Mouse (Mus musculus): ENCODE measurements around the gene Kcnip3. TPM values are rescaled to one million over a fixed set of nuclear protein-coding genes. Genes with fewer than 3 reads are reported as not detected.

Kcnip3 gene
- 1.8 TPM in 2 replicates for polyA plus RNA-seq (2016; fragmentation: Nextera tagmentation; extraction: Ambion mirVana)

DNA sequence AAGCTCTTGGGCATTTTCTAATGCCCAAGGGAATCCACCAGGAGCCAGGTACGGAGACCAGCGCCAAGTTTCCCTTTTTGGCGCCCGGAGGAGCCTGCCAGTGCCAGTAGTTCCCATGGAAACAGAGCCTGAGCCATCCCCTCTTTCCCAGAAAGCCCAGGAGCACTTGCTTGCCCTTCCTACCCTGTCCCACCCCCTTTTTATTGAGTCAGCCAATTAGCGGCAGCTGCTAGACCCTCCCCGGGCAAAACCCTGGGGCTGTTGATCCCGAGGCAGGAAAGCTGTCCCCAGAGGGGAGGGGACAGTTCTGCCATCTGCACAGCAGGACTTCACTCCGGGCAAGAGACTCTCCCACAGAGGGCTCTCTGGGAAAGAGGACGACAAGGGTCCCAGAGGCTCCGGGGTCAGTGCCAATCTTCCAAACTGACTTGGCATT lies at the start of gene Kcnip3:
Gene Kcnip3 (minus strand): TSS at position 89 of the 436 bp plus-strand sequence.
- Histone ChIP-seq H3K27me3 (replicated peaks; ENCODE audit: low read depth, poor library complexity, severe bottlenecking) (peaks cover 19% of the 10 kb centered on the region; the same call in 1 of the 2 replicates), H3K27ac (replicated peaks) (peak within 1 kb of the TSS; percentile 63), H3K36me3 (replicated peaks) (no peaks in the 10 kb centered on the region), H3K9me3 (no peaks in the 10 kb centered on the region), H3K4me3 (peak within 1 kb of the TSS; percentile 55), H3K4me1 (peaks cover 62% of the 10 kb centered on the region)
- 2% methylated on average over 10 of the region's 10 CpGs for WGBS
- peak; percentile 48 for DNase-seq (ENCODE audit: low spot score)

DNA sequence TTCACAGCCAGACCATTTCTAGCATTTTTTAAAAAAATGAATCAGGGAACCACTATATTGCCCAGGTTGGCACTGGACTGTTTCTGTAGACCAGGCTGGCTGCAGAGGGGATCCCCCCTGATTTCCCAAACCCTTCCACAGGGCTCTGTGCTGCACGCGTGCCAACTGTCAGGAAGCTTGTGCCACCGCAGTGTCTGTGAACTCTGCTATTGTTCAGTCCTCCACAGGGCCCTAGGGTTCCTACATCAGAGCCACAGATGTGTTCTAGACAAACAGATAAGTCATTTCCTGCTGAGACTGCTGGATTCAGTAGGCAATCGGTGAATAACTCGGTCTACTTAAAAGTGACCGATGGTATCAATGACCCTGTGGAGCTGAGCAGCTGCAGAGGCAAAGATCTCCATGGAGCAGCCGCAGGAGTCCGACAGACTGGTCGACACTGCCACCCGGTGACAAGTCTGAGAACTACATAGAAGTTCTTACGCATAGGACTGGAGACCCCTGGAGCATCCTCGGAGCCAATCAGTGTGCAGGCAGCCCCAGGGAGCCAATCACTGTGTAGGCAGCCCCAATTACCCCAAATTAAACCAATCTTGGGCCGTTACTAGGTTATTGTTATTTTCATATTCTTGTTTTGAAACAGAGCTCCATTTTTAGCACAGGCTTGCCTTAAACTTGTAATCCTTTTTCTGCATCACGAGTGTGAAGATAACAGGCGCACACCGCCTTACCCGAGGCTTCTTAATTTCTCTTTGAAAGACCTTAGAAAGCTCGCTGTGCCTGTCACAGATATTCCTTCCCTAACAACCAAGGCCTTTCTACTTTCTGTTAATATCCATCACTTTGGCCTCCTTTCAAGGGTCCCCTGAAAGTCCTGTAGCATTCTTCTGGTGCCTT lies 37.4 kb upstream of the Kcnip3 start:
- H3K4me1 ChIP-seq = peaks cover 9% of the 10 kb centered on the region; the same call in 1 of the 2 replicates
- WGBS = 19% methylated on average over 18 of the region's 18 CpGs
- H3K27me3 ChIP-seq (replicated peaks; ENCODE audit: low read depth, poor library complexity, severe bottlenecking) = peaks cover 19% of the 10 kb centered on the region; the same call in 1 of the 2 replicates
- H3K36me3 ChIP-seq (replicated peaks) = no peaks in the 10 kb centered on the region
- peak overlapping the region; percentile 45 for H3K4me3 ChIP-seq
- H3K27ac ChIP-seq (replicated peaks) = peak overlapping the region; percentile 73
- no peaks in the 10 kb centered on the region for H3K9me3 ChIP-seq
- peak; percentile 91 for DNase-seq (ENCODE audit: low spot score)

DNA sequence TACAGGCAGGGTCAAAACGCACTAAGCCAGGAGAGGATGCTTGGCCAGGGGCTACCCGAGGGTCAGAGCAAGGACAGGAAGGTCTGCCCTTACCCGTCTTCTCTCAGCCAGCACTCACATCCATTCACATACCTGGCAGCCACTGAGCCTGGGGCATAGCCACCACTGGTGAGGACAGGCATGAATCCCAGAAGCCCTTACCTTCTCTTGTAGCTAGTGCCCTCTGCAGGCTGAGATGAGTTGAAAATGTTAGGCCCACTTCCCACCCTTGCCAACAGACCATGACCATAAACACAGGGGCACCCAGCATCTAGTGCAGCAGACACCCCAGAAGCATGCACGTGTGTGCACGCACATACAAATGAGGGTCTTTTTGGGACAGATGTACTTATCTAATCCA lies 29.2 kb upstream of the Kcnip3 start:
- no peak for DNase-seq (ENCODE audit: low spot score)
- Histone ChIP-seq H3K9me3 (no peaks in the 10 kb centered on the region), H3K4me1 (peaks cover 12% of the 10 kb centered on the region), H3K27ac (replicated peaks) (no peak overlapping the region), H3K27me3 (replicated peaks; ENCODE audit: low read depth, poor library complexity, severe bottlenecking) (no peaks in the 10 kb centered on the region; the same call in 1 of the 2 replicates), H3K36me3 (replicated peaks) (no peaks in the 10 kb centered on the region), H3K4me3 (no peak overlapping the region)
- 48% methylated on average over 5 of the region's 5 CpGs for WGBS

DNA sequence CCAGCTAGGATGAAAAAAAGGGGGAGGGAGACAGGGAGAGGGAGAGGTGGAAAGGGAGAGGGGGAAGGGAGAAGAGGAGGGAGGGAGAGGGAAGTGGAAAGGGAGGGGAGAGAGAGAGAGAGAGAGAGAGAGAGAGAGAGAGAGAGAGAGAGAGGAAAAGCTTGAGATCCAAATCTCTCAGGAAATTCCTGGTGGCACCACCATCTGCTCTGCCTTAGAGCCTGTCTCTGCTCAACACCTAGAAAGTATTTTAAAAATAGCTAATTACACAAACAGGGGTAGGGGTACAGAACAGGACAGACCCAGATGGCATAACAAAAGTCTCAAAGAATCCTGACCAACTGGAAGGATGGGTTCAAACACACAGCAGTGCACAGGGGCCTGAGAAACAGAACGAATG lies 28.6 kb upstream of the Kcnip3 start:
- Histone ChIP-seq H3K27ac (replicated peaks) (no peak overlapping the region), H3K4me1 (peaks cover 12% of the 10 kb centered on the region), H3K9me3 (no peaks in the 10 kb centered on the region), H3K36me3 (replicated peaks) (no peaks in the 10 kb centered on the region), H3K27me3 (replicated peaks; ENCODE audit: low read depth, poor library complexity, severe bottlenecking) (peaks cover 6% of the 10 kb centered on the region; the same call in 1 of the 2 replicates), H3K4me3 (no peak overlapping the region)
- 78% methylated on average over 1 of the region's 1 CpGs for WGBS
- DNase-seq (ENCODE audit: low spot score) = no peak

DNA sequence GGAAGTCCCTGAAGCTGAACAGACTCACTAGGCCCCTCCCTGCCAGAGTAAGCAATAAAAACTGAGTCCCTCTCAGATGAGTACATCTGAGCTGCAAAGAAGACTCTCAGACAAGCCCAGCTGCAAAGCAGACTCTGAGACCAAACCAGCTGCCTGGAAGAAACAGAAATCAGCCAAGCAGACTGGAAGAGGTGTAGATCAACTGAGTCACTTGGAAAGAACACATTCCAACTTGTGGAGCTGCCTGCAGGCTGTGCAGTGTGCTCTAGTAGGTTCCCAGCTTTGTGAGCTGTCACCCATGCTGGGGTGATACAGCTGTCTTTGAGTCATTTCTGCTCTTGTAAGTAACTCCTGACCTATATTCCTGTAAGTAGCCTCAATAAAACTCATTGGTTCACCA lies 27.8 kb upstream of the Kcnip3 start:
- no peak for DNase-seq (ENCODE audit: low spot score)
- Histone ChIP-seq H3K27ac (replicated peaks) (no peak overlapping the region), H3K36me3 (replicated peaks) (no peaks in the 10 kb centered on the region), H3K27me3 (replicated peaks; ENCODE audit: low read depth, poor library complexity, severe bottlenecking) (peaks cover 11% of the 10 kb centered on the region; the same call in 1 of the 2 replicates), H3K9me3 (no peaks in the 10 kb centered on the region), H3K4me3 (no peak overlapping the region), H3K4me1 (peaks cover 12% of the 10 kb centered on the region)

DNA sequence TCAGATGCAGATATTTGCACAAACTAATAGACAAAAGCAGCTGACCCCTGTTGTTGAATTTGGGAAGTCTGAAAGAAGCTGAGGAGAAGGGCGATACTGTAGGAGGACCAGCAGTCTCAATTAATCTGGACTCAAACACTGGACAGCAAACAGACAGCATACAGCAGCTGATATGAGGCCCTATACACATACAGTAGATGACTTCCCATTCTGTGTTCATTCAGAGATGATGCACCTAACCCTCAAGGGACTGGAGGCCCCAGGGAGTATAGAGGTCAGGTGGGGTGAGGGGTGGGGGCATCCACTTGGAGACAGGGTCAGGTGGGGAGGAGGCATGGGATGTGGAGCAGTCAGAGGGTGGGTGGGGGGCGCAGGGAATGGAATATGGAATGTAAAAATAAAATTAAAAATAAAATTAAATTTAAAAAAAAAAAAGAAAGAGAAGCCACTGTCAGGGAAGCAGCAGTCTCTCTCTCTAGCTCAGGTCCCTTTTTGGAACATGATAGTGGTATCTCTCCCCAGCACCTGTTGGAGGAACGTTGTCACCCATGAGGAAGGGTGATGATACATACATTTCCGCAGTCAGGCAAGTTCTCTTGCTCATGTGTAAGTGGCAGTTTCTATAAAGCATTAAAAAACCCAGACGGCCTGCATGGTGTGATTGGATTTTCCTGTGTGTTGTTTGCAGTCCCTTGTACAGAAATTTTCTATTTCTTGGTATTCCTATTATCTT lies 26.6 kb upstream of the Kcnip3 start:
- Histone ChIP-seq H3K9me3 (no peaks in the 10 kb centered on the region), H3K27ac (replicated peaks) (no peak overlapping the region), H3K36me3 (replicated peaks) (no peaks in the 10 kb centered on the region), H3K4me1 (peaks cover 12% of the 10 kb centered on the region), H3K4me3 (no peak overlapping the region), H3K27me3 (replicated peaks; ENCODE audit: low read depth, poor library complexity, severe bottlenecking) (peaks cover 17% of the 10 kb centered on the region)
- no peak for DNase-seq (ENCODE audit: low spot score)
- 82% methylated on average over 5 of the region's 5 CpGs for whole genome bisulfite sequencing

DNA sequence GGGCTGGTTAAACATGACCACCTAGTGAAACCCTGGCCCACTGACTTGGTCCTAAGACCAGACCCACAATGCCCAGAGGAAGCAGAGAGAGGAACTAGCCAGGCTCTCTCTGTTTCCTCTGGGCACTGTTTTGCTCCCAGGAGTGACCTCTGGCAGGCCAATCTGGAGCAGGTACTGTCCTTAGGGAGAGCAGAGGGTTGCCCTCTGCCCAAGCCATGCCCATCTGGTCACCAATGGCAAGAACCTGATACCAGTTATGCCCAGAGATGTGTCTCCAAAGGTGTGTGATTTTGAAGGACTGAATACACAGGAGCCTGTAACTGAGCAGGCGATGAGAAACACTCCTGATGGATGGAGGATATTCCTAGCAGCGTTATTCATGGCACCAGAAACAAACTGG lies 19.8 kb upstream of the Kcnip3 start:
- WGBS = 87% methylated on average over 2 of the region's 2 CpGs
- Histone ChIP-seq H3K4me1 (peaks cover 15% of the 10 kb centered on the region), H3K36me3 (replicated peaks) (no peaks in the 10 kb centered on the region), H3K4me3 (no peak overlapping the region), H3K27ac (replicated peaks) (no peak overlapping the region), H3K27me3 (replicated peaks; ENCODE audit: low read depth, poor library complexity, severe bottlenecking) (peaks cover 84% of the 10 kb centered on the region), H3K9me3 (no peaks in the 10 kb centered on the region)
- no peak for DNase-seq (ENCODE audit: low spot score)

DNA sequence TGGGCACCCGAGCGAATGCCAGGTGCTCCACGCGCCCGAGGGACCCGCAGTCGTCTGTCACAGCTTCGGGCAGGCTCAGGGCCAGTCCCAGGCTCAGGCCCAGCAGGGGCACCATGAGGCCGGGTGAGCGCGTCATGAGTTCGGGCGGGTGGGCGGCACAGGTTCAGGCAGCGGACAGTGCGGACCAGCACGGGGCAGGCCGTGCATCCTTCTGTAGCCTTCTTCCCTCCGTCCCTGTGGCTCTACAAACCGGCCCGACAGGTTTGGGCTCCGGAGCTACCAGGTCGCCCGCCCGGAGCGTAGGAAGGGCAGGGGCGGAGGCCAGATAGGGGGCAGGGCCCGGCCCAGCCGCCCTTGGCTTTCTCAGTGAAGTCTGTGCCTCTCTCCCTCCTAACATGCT lies 19.3 kb upstream of the Kcnip3 start, which contains the start of gene Prom2:
Gene Prom2 (minus strand): TSS at position 283 of the 400 bp plus-strand sequence.
- no peak within 1 kb of the TSS; the same call in 1 of the 2 replicates for H3K27ac ChIP-seq (replicated peaks)
- peaks cover 84% of the 10 kb centered on the region for H3K27me3 ChIP-seq (replicated peaks; ENCODE audit: low read depth, poor library complexity, severe bottlenecking)
- WGBS = 3% methylated on average over 29 of the region's 29 CpGs
- no peaks in the 10 kb centered on the region for H3K36me3 ChIP-seq (replicated peaks)
- H3K9me3 ChIP-seq = no peaks in the 10 kb centered on the region
- DNase-seq (ENCODE audit: low spot score) = peak; percentile 66
- peak within 1 kb of the TSS; percentile 48 for H3K4me3 ChIP-seq
- peaks cover 15% of the 10 kb centered on the region for H3K4me1 ChIP-seq

DNA sequence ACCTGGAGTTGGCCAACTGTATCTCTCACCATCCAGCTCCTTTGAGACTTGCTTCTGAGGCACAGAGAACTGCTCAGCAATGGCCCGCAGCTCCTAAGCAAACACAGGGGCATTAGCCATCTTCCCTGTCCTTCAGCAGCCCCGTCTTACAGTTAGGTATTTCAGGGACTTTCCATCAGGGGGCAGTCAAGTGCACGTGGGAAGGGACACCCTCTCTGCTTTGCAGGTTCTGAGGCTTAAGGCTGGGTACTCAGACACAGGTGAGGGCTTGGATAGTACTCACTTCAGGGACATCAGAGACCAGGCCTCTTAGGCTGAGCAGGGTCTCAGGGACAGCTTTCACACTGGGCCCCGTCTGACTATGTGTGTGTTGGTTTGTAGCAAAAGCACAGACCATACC lies 17.6 kb upstream of the Kcnip3 start:
- H3K4me1 ChIP-seq = peaks cover 15% of the 10 kb centered on the region
- H3K27ac ChIP-seq (replicated peaks) = no peak overlapping the region
- H3K4me3 ChIP-seq = no peak overlapping the region
- no peaks in the 10 kb centered on the region for H3K9me3 ChIP-seq
- DNase-seq (ENCODE audit: low spot score) = no peak
- no peaks in the 10 kb centered on the region for H3K36me3 ChIP-seq (replicated peaks)
- WGBS = 23% methylated on average over 4 of the region's 4 CpGs
- H3K27me3 ChIP-seq (replicated peaks; ENCODE audit: low read depth, poor library complexity, severe bottlenecking) = peaks cover 74% of the 10 kb centered on the region

DNA sequence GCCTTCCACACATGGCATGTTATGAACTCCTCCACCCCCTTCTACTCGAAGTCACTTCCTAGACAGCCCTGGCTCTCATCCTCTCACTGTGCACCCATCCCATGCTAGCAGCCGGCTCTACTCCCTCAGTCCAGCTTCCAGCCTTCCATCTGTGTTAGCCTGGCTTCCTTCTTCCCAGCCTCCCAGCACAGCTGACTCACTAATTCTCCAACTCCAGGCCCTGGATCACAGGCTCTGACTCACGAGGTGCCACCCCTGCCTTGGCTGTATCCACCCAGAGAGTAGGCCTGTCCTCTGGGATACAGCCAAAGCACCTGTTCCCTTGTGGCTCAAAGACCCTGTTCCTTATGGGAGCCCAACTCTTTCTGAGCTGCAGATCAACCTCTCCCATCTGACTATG lies 15.7 kb upstream of the Kcnip3 start:
- Histone ChIP-seq H3K27me3 (replicated peaks; ENCODE audit: low read depth, poor library complexity, severe bottlenecking) (peaks cover 57% of the 10 kb centered on the region), H3K27ac (replicated peaks) (no peak overlapping the region), H3K36me3 (replicated peaks) (no peaks in the 10 kb centered on the region), H3K9me3 (no peaks in the 10 kb centered on the region), H3K4me3 (no peak overlapping the region), H3K4me1 (peaks cover 15% of the 10 kb centered on the region)
- no peak for DNase-seq (ENCODE audit: low spot score)
- 72% methylated on average over 3 of the region's 3 CpGs for WGBS

DNA sequence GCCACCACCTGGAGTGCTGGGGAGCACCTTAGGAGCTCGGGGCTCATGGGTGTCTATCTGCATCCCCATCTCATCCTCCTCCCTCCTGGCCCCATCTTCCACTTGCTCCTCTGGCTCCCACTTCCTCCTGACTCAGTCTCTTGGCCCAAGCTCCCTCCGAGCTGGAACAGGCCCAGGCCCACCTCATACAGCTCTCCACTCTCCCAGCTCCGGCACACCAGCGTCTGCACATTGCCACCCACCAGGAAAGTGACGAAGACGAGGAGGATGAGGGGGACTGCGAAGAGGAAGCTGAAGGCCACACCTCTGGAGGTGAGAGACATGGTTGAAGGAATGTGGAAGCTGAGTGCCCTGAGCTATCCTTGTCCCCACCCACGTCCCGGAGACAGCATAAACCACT lies 13.5 kb upstream of the Kcnip3 start:
- H3K9me3 ChIP-seq = no peaks in the 10 kb centered on the region
- 79% methylated on average over 9 of the region's 9 CpGs for WGBS
- 0 out of 2 replicates have a peak, but pooled peaks cover 3% of the 10 kb centered on the region for H3K4me1 ChIP-seq
- peaks cover 38% of the 10 kb centered on the region for H3K27me3 ChIP-seq (replicated peaks; ENCODE audit: low read depth, poor library complexity, severe bottlenecking)
- H3K27ac ChIP-seq (replicated peaks) = no peak overlapping the region
- no peak overlapping the region for H3K4me3 ChIP-seq
- H3K36me3 ChIP-seq (replicated peaks) = no peaks in the 10 kb centered on the region
- no peak for DNase-seq (ENCODE audit: low spot score)

DNA sequence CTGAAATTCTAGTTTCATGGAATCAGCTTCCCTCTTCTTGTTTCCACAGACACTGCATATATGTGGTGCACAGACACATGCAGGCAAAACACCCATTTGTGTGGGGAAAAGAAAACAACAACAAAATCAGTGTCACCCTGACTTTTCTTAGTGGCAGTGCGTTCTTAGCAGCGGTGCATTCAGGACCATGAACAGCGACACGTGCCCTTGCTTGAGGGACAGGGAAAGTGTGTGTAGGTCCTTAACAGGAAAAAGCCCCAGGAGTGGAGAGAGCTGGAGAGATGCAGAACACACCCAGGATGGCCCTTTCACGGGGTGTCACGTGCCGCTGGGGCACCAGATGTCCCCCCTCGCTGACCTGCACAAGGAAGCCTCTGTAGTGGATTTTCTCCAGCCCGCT lies 10.5 kb upstream of the Kcnip3 start:
- no peaks in the 10 kb centered on the region for H3K9me3 ChIP-seq
- no peak overlapping the region for H3K27ac ChIP-seq (replicated peaks)
- WGBS = 12% methylated on average over 9 of the region's 9 CpGs
- no peaks in the 10 kb centered on the region for H3K36me3 ChIP-seq (replicated peaks)
- H3K27me3 ChIP-seq (replicated peaks; ENCODE audit: low read depth, poor library complexity, severe bottlenecking) = peaks cover 8% of the 10 kb centered on the region
- 0 out of 2 replicates have a peak, but pooled peaks cover 3% of the 10 kb centered on the region for H3K4me1 ChIP-seq
- DNase-seq (ENCODE audit: low spot score) = peak; percentile 72
- H3K4me3 ChIP-seq = no peak overlapping the region

Measured in embryonic facial prominence, embryonic 10.5 days (tissue).